Mouse (Mus musculus) embryonic facial prominence, embryonic 10.5 days (tissue): ENCODE measurements at regions not wholly inside any gene's neighbourhood (a gene's known extent, or its start where the extent isn't known, plus 50 kb on each side); places are given as distances from the start of the nearest gene placed in this dataset.

Experiments used
- DNase-seq: peaks from one replicate; pipeline ENCODE4 v3.0.0-alpha.2; 2017; ENCODE audit warnings: low spot score
- H3K27ac ChIP-seq: fragments of 300-500 bp; sonication (generic); replicated peaks from 2 replicates; pipeline ENCODE4 v1.5.1; 2016; ENCODE audit warnings: mild to moderate bottlenecking
- H3K27me3 ChIP-seq: fragments of 300-500 bp; sonication (generic); replicated peaks from 2 replicates; pipeline ENCODE4 v1.6.1; 2016; ENCODE audit warnings: low read depth, mild to moderate bottlenecking; ENCODE audit not compliant: poor library complexity, severe bottlenecking
- H3K36me3 ChIP-seq: fragments of 300-500 bp; sonication (generic); replicated peaks from 2 replicates; pipeline ENCODE4 v1.6.1; 2016; ENCODE audit warnings: mild to moderate bottlenecking, moderate library complexity
- H3K4me1 ChIP-seq: fragments of 300-500 bp; sonication (generic); 2 replicates; pipeline ENCODE4 v1.6.1; 2016
- H3K4me3 ChIP-seq: fragments of 300-500 bp; sonication (generic); 2 replicates; pipeline ENCODE4 v1.5.1; 2016; ENCODE audit warnings: mild to moderate bottlenecking, moderate library complexity
- H3K9me3 ChIP-seq: fragments of 300-500 bp; sonication (generic); 2 replicates; pipeline ENCODE4 v1.6.1; 2016; ENCODE audit warnings: mild to moderate bottlenecking
- WGBS: fragments of 180-500 bp; shearing (Covaris S2); methylation state at CpG from one replicate; pipeline ENCODE4 v1.1.7; 2016; 5-methylcytosine and 5-hydroxymethylcytosine counted together

GRCm38 (mm10) chr13:63708567-63708966 is 106.5 kb upstream of the Ercc6l2 start:
- Histone ChIP-seq H3K4me1 (peaks cover 6% of the 10 kb centered on the region; the same call in 1 of the 2 replicates), H3K36me3 (no peaks in the 10 kb centered on the region), H3K9me3 (peaks cover 5% of the 10 kb centered on the region; the same call in 1 of the 2 replicates), H3K27ac (no peak overlapping the region), H3K4me3 (no peak overlapping the region), H3K27me3 (no peaks in the 10 kb centered on the region)
- no peak for DNase-seq
- WGBS = 86% methylated on average over 2 of the region's 2 CpGs

GRCm38 (mm10) chr13:63713137-63713536 is 101.9 kb upstream of the Ercc6l2 start:
- H3K4me1 ChIP-seq = peaks cover 2% of the 10 kb centered on the region; the same call in 1 of the 2 replicates
- no peak for DNase-seq
- no peaks in the 10 kb centered on the region for H3K27me3 ChIP-seq
- WGBS = 87% methylated on average over 3 of the region's 3 CpGs
- no peaks in the 10 kb centered on the region for H3K36me3 ChIP-seq
- H3K27ac ChIP-seq = no peak overlapping the region
- H3K4me3 ChIP-seq = no peak overlapping the region
- peaks cover 5% of the 10 kb centered on the region; the same call in 1 of the 2 replicates for H3K9me3 ChIP-seq

GRCm38 (mm10) chr13:63716498-63716897 is 98.5 kb upstream of the Ercc6l2 start:
- Histone ChIP-seq H3K4me1 (peaks cover 34% of the 10 kb centered on the region), H3K4me3 (no peak overlapping the region), H3K9me3 (peaks cover 5% of the 10 kb centered on the region; the same call in 1 of the 2 replicates), H3K27ac (no peak overlapping the region), H3K36me3 (no peaks in the 10 kb centered on the region), H3K27me3 (no peaks in the 10 kb centered on the region)
- 88% methylated on average over 1 of the region's 1 CpGs for WGBS
- DNase-seq = no peak

GRCm38 (mm10) chr13:63717249-63717648 is 97.8 kb upstream of the Ercc6l2 start:
- H3K27ac ChIP-seq = no peak overlapping the region
- WGBS = 83% methylated on average over 3 of the region's 3 CpGs

GRCm38 (mm10) chr13:63718782-63719181 is 96.3 kb upstream of the Ercc6l2 start:
- H3K27ac ChIP-seq = peak overlapping the region; percentile 36; the same call in 1 of the 2 replicates
- peaks cover 34% of the 10 kb centered on the region for H3K4me1 ChIP-seq
- no peak for DNase-seq
- H3K9me3 ChIP-seq = no peaks in the 10 kb centered on the region
- no peaks in the 10 kb centered on the region for H3K36me3 ChIP-seq
- 0 out of 2 replicates have a peak, but pooled peaks cover 5% of the 10 kb centered on the region for H3K27me3 ChIP-seq
- WGBS = 67% methylated on average over 2 of the region's 2 CpGs
- H3K4me3 ChIP-seq = no peak overlapping the region

More at GRCm38 (mm10) chr13:63717249-63717648, 97.8 kb upstream of the Ercc6l2 start:
- no peak for DNase-seq
- H3K4me3 ChIP-seq = no peak overlapping the region
- H3K4me1 ChIP-seq = peaks cover 34% of the 10 kb centered on the region
- H3K36me3 ChIP-seq = no peaks in the 10 kb centered on the region
- no peaks in the 10 kb centered on the region for H3K27me3 ChIP-seq
- peaks cover 5% of the 10 kb centered on the region; the same call in 1 of the 2 replicates for H3K9me3 ChIP-seq

GRCm38 (mm10) chr13:63719351-63720207 is 95.5 kb upstream of the Ercc6l2 start:
- H3K27ac ChIP-seq = peak overlapping the region; percentile 36
- peaks cover 34% of the 10 kb centered on the region for H3K4me1 ChIP-seq
- peak; percentile 70 for DNase-seq
- 21% methylated on average over 8 of the region's 8 CpGs for WGBS
- no peaks in the 10 kb centered on the region for H3K9me3 ChIP-seq
- 0 out of 2 replicates have a peak, but pooled peaks cover 6% of the 10 kb centered on the region for H3K27me3 ChIP-seq
- no peak overlapping the region for H3K4me3 ChIP-seq
- H3K36me3 ChIP-seq = no peaks in the 10 kb centered on the region

- Histone ChIP-seq H3K9me3 (no peaks in the 10 kb centered on the region), H3K4me3 (no peak overlapping the region), H3K27me3 (0 out of 2 replicates have a peak, but pooled peaks cover 6% of the 10 kb centered on the region), H3K4me1 (peaks cover 43% of the 10 kb centered on the region), H3K27ac (0 out of 2 replicates have a peak overlapping the region, but pooled peaks have one; percentile 24), H3K36me3 (no peaks in the 10 kb centered on the region)
- 86% methylated on average over 3 of the region's 3 CpGs for WGBS
- DNase-seq = no peak
Observed at GRCm38 (mm10) chr13:63720610-63721009, 94.4 kb upstream of the Ercc6l2 start.

- peaks cover 48% of the 10 kb centered on the region for H3K4me1 ChIP-seq
- WGBS = 66% methylated on average over 5 of the region's 5 CpGs
- no peak overlapping the region; the same call in 1 of the 2 replicates for H3K27ac ChIP-seq
- H3K36me3 ChIP-seq = no peaks in the 10 kb centered on the region
- no peaks in the 10 kb centered on the region for H3K9me3 ChIP-seq
- no peak overlapping the region for H3K4me3 ChIP-seq
- peak; percentile 6 for DNase-seq
- H3K27me3 ChIP-seq = 0 out of 2 replicates have a peak, but pooled peaks cover 6% of the 10 kb centered on the region
Observed at GRCm38 (mm10) chr13:63721011-63721625, 93.9 kb upstream of the Ercc6l2 start.

- Histone ChIP-seq H3K36me3 (no peaks in the 10 kb centered on the region), H3K27me3 (0 out of 2 replicates have a peak, but pooled peaks cover 6% of the 10 kb centered on the region), H3K4me3 (no peak overlapping the region), H3K27ac (no peak overlapping the region), H3K4me1 (peaks cover 44% of the 10 kb centered on the region), H3K9me3 (no peaks in the 10 kb centered on the region)
- WGBS = 91% methylated on average over 2 of the region's 2 CpGs
- no peak for DNase-seq
Observed at GRCm38 (mm10) chr13:63724293-63724692, 90.7 kb upstream of the Ercc6l2 start.

GRCm38 (mm10) chr13:63724843-63725582 is 90.0 kb upstream of the Ercc6l2 start:
- Histone ChIP-seq H3K36me3 (no peaks in the 10 kb centered on the region), H3K27me3 (0 out of 2 replicates have a peak, but pooled peaks cover 6% of the 10 kb centered on the region), H3K27ac (peak overlapping the region; percentile 52), H3K4me1 (peaks cover 44% of the 10 kb centered on the region), H3K4me3 (no peak overlapping the region), H3K9me3 (no peaks in the 10 kb centered on the region)
- 72% methylated on average over 2 of the region's 2 CpGs for WGBS
- peak; percentile 10 for DNase-seq

GRCm38 (mm10) chr13:63726035-63726434 is 89.0 kb upstream of the Ercc6l2 start:
- no peak overlapping the region for H3K4me3 ChIP-seq
- H3K9me3 ChIP-seq = no peaks in the 10 kb centered on the region
- WGBS = 7% methylated on average over 2 of the region's 2 CpGs
- peak overlapping the region; percentile 49; the same call in 1 of the 2 replicates for H3K27ac ChIP-seq
- peaks cover 38% of the 10 kb centered on the region for H3K4me1 ChIP-seq
- H3K27me3 ChIP-seq = 0 out of 2 replicates have a peak, but pooled peaks cover 6% of the 10 kb centered on the region
- H3K36me3 ChIP-seq = no peaks in the 10 kb centered on the region
- peak; percentile 65 for DNase-seq

- Histone ChIP-seq H3K4me3 (no peak overlapping the region), H3K36me3 (no peaks in the 10 kb centered on the region), H3K9me3 (no peaks in the 10 kb centered on the region), H3K4me1 (peaks cover 34% of the 10 kb centered on the region), H3K27ac (0 out of 2 replicates have a peak overlapping the region, but pooled peaks have one; percentile 49), H3K27me3 (0 out of 2 replicates have a peak, but pooled peaks cover 6% of the 10 kb centered on the region)
- DNase-seq = peak; percentile 7
- 83% methylated on average over 6 of the region's 6 CpGs for WGBS
Observed at GRCm38 (mm10) chr13:63726509-63726908, 88.5 kb upstream of the Ercc6l2 start.
